Mouse (Mus musculus) gastrocnemius, postnatal 10 days (tissue): ENCODE results near the gene Nupr1. TPM values are rescaled to one million over a fixed set of nuclear protein-coding genes. Genes with fewer than 3 reads are reported as not detected.

Source experiments
- DNase-seq: peaks from one replicate; pipeline ENCODE4 v3.0.0; 2021; ENCODE audit warnings: mixed read lengths
- microRNA-seq, 2 experiments: library from miRNA; unstranded; fragments of <30 nt; microRNA quantifications; one replicate each; pipeline ENCODE4 v1.2.0; 2021
- total RNA-seq, 2 experiments: library from RNA; stranded (reverse); gene quantifications; 2 replicates each; pipeline ENCODE4 v1.2.3; 2021

Gene Nupr1
- total RNA-seq, 2 experiments from 2014 or later: 19.0 to 25.3 TPM

- DNase-seq: no peak
Measured at GRCm38 (mm10) chr7:126598919-126599318, 31.7 kb downstream of the Nupr1 start.

GRCm38 (mm10) chr7:126596414-126596813 lies 34.2 kb downstream of the Nupr1 start:
- no peak for DNase-seq

- no peak for DNase-seq
Measured at GRCm38 (mm10) chr7:126595890-126596289, 34.8 kb downstream of the Nupr1 start.

- DNase-seq: no peak
Measured at GRCm38 (mm10) chr7:126594862-126595561, 35.6 kb downstream of the Nupr1 start, which contains the start of gene Il27. Gene Il27, minus strand, starts transcription at chr7:126594941.

- DNase-seq: peak; percentile 74
Measured at GRCm38 (mm10) chr7:126587779-126588178, 42.9 kb downstream of the Nupr1 start.

GRCm38 (mm10) chr7:126586839-126587238 lies 43.8 kb downstream of the Nupr1 start:
- DNase-seq: no peak

- DNase-seq: no peak
Measured at GRCm38 (mm10) chr7:126585717-126586116, 44.9 kb downstream of the Nupr1 start, which contains the start of gene Cln3. Gene Cln3, minus strand, starts transcription at chr7:126585817.

GRCm38 (mm10) chr7:126584506-126584977 lies 46.1 kb downstream of the Nupr1 start, which contains the start of gene Apobr:
Gene Apobr, plus strand, starts transcription at chr7:126584942.
- DNase-seq: no peak

- DNase-seq: no peak
Measured at GRCm38 (mm10) chr7:126583761-126584160, 46.9 kb downstream of the Nupr1 start.

GRCm38 (mm10) chr7:126583251-126583709 lies 47.4 kb downstream of the Nupr1 start:
- peak; percentile 83 for DNase-seq

- no peak for DNase-seq
Measured at GRCm38 (mm10) chr7:126582759-126583158, 47.9 kb downstream of the Nupr1 start.

GRCm38 (mm10) chr7:126581661-126582060 lies 49.0 kb downstream of the Nupr1 start:
- no peak for DNase-seq

- DNase-seq: peak; percentile 43
Measured at GRCm38 (mm10) chr7:126579172-126579571, 51.5 kb downstream of the Nupr1 start.

GRCm38 (mm10) chr7:126576946-126577345 lies 53.7 kb downstream of the Nupr1 start:
- peak; percentile 45 for DNase-seq

Small RNA genes within 50 kb of the gene (microRNA-seq; reads per million reads assigned to microRNA genes)
- 0.50 to 0.95 reads per million in 2 experiments for gene Mir7059

Other genes starting within 250 kb of the Nupr1 start
- gene Nfatc2ip, start 234.1 kb downstream of the Nupr1 start, total RNA-seq: 1 to 10 TPM; 3.1 to 3.2 TPM
- gene Cd19, start 216.0 kb downstream of the Nupr1 start, total RNA-seq: under 1 TPM; 0.35 to 0.72 TPM
- gene Rabep2, start 202.1 kb downstream of the Nupr1 start, total RNA-seq: 10 to 100 TPM; 11.4 to 15.2 TPM
- over 10,000 TPM; 11,325 to 12,607 TPM for gene Atp2a1, start 167.8 kb downstream of the Nupr1 start, total RNA-seq
- 10 to 100 TPM; 52.0 to 53.7 TPM for gene Sh2b1, start 155.4 kb downstream of the Nupr1 start, total RNA-seq
- gene Tufm, start 143.5 kb downstream of the Nupr1 start, total RNA-seq: 100 to 1,000 TPM in 1 of 2 experiments, 10 to 100 TPM in 1; 99.0 to 114 TPM
- 10 to 100 TPM; 33.6 to 45.6 TPM for gene Atxn2l, start 127.4 kb downstream of the Nupr1 start, total RNA-seq
- gene Eif3c, start 64.5 kb downstream of the Nupr1 start, total RNA-seq: 100 to 1,000 TPM; 147 to 153 TPM
- 1 to 10 TPM in 1 of 2 experiments, under 1 TPM in 1; 0.59 to 1.0 TPM for gene Apobr, start 45.9 kb downstream of the Nupr1 start, total RNA-seq
- gene Cln3, start 45.0 kb downstream of the Nupr1 start, total RNA-seq: 10 to 100 TPM in 1 of 2 experiments, 1 to 10 TPM in 1; 6.3 to 14.3 TPM
- not detected for gene Il27, start 35.9 kb downstream of the Nupr1 start, total RNA-seq
- gene Sgf29, start 18.4 kb upstream of the Nupr1 start, total RNA-seq: 10 to 100 TPM; 21.9 to 22.9 TPM
- 10 to 100 TPM; 13.8 to 24.7 TPM for gene Sult1a1, start 45.6 kb upstream of the Nupr1 start, total RNA-seq
- gene Bola2, start 64.5 kb upstream of the Nupr1 start, total RNA-seq: 10 to 100 TPM; 53.6 to 54.4 TPM
- gene Slx1b, start 64.9 kb upstream of the Nupr1 start, total RNA-seq: 1 to 10 TPM; 4.2 to 6.1 TPM
- gene Coro1a, start 76.9 kb upstream of the Nupr1 start, total RNA-seq: 1 to 10 TPM; 5.0 to 7.0 TPM
- gene Mapk3, start 128.7 kb upstream of the Nupr1 start, total RNA-seq: 10 to 100 TPM; 43.7 to 54.7 TPM
- 1 to 10 TPM; 1.0 to 4.0 TPM for gene Gdpd3, start 135.5 kb upstream of the Nupr1 start, total RNA-seq
- 10 to 100 TPM; 56.3 to 62.9 TPM for gene Ypel3, start 146.1 kb upstream of the Nupr1 start, total RNA-seq
- under 1 TPM; 0.38 to 0.75 TPM for gene Tbx6, start 150.6 kb upstream of the Nupr1 start, total RNA-seq
- 10 to 100 TPM; 44.2 to 48.8 TPM for gene Ppp4c, start 161.6 kb upstream of the Nupr1 start, total RNA-seq
- 10 to 100 TPM; 10.3 to 10.5 TPM for gene Fam57b, start 166.8 kb upstream of the Nupr1 start, total RNA-seq
- gene 4930451I11Rik, start 200.8 kb upstream of the Nupr1 start, total RNA-seq: not detected
- under 1 TPM; 0.14 to 0.68 TPM for gene Doc2a, start 216.6 kb upstream of the Nupr1 start, total RNA-seq
- 10 to 100 TPM; 11.9 to 18.1 TPM for gene Hirip3, start 231.1 kb upstream of the Nupr1 start, total RNA-seq
- 10 to 100 TPM; 18.6 to 23.6 TPM for gene Ino80e, start 231.5 kb upstream of the Nupr1 start, total RNA-seq